Mouse (Mus musculus) lung, postnatal 36 days (tissue): Measurements from ENCODE around the gene Clp1.
"Not testable (repeated sequence)": the region's sequence is repeated elsewhere in the genome, so short reads cannot be mapped to it uniquely, and the experiment has no call there.

ENCODE experiments used
- DNase-seq: peaks from one replicate; pipeline ENCODE4 v3.0.0; 2022; ENCODE audit warnings: mixed read lengths

Gene Clp1

GRCm38 (mm10) chr2:84738271-84738911 lies 11.2 kb upstream of the Clp1 start:
- peak; percentile 75 for DNase-seq

- DNase-seq = peak; percentile 22
These were observed 10.3 kb upstream of the Clp1 start for GRCm38 (mm10) chr2:84737451-84737925.

DNA sequence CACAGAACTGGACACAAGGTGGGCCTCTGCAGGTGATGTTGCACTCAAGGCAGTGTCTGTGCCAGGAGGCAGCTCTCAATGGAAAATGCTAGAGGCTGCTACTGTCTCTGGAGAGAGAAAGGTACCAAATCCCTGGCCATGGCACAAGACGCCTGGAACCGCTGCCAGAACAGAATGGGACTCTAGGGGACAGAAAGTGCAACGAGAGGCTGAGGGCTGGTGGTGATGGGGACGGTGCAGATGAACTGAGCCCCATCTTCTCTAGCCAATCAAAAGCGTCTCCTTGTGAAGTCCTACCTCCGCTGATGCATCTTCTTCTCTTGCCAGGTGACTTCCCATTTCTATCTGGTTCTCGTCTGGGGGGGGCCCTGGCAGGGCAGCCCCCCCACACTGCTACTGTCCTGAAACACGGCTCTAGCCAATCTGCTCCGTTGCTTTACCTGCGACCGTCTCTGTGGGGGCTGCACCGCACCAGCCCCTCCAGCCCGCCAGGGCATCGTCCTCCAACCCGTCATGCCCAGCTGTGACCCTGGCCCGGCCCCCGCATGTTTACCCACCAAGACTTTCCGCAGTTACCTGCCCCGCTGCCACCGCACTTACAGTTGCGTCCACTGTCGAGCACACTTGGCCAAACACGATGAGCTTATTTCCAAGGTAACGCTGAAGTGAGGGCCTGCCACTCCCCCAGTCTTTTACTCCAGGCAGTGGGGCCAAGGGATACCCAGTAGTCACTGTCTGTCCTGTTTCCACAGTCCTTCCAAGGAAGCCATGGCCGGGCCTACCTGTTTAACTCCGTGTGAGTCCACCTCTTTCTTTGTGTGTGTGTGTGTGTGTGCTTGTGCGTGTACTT lies 9.4 kb upstream of the Clp1 start:
- no peak for DNase-seq

DNA sequence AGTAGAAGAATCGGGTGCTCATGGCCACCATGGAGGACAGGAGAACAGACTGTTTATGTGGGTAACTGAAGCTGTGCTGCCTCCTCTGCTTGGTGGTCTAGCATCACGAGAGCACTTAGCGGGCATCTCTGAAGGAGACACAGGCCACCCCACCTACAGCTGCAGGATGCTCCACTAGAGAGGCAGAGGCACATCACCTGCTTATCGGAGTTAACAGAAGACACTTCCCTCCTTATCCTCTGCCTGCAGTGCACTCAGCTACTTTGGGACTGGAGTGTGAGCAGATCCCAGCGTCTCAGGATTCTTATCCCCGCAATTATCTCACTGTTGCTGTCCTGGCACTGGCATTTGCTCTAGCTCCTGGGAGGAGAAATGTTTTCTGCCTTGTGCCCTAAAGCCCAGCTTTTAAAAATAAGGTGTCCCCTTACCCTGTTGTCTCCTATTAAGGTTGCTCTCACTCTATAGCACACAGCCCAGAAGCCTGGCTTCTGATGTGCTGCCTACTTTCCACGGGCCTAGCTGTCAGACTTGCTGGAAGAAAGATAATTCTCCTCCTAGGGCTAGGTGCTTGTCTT lies 8.3 kb upstream of the Clp1 start:
- no peak for DNase-seq

DNA sequence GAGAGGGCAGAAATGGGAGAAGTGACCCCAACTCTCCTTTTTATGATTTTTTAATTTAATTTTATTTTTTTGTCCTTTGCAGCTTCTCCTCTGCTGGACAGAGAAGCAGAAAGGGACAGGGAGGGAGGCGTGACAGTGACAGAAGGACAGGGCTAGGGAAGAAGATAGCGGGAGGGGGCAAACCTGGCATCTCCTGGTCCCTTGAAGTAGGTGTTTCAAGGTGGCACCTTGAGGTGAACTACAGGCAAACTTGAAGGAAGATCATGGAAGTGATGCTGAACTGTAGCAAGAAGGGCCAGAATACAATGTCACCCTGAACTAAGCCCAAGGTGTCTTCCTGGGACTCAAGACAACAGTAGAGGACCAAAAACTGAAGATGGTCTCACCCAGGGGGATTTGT lies 7.8 kb upstream of the Clp1 start:
- no peak for DNase-seq

DNA sequence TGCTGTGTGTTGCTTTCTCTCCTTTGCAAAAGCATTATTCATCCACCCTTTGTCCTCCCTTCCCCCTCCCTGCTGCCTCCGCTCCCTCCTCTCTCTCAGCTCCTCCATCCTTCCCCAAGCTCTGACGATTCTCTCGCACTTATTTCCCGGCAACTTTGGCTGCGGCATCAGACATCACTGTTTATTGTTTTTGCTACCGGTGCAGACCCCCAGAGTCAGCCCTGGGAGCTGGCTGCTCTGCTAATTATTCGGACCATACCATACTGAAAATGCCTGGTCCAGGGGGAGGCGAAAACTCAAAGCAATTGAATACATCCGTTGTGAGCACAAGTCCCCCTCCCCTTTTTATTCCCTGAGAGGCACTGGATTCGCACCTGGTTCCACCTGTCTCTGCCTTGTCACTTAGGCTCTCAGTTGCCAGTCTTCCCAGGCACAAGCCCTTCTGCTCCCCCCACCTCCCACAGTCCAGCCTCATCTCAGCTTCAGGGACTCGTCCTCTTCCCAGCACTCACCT lies 7.3 kb upstream of the Clp1 start:
- no peak for DNase-seq

- peak; percentile 50 for DNase-seq
These were observed 6.6 kb upstream of the Clp1 start, which contains the start of gene Ypel4 for GRCm38 (mm10) chr2:84733579-84734300. TSS of gene Ypel4 (plus strand) at chr2:84734058.

- DNase-seq = no peak
These were observed 5.2 kb upstream of the Clp1 start for GRCm38 (mm10) chr2:84732394-84732793.

GRCm38 (mm10) chr2:84731206-84731605 lies 4.1 kb upstream of the Clp1 start:
- DNase-seq = no peak

DNA sequence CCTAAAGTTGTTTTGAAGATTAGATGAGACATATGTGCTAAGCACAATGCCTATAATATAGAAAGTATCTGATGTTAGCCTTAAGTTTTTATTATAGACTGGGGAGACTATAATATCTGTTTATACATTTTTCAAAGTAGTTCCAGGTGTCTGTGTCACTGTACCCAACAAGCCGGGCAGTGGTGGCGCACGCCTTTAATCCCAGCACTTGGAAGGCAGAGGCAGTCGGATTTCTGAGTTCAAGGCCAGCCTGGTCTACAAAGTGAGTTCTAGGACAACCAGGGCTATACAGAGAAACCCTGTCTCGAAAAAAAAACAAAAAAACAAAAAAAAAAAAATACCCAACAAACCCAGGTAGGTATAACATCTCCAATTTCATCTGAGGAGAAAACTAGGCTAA lies 1.0 kb upstream of the Clp1 start:
- DNase-seq = not testable (repeated sequence)

DNA sequence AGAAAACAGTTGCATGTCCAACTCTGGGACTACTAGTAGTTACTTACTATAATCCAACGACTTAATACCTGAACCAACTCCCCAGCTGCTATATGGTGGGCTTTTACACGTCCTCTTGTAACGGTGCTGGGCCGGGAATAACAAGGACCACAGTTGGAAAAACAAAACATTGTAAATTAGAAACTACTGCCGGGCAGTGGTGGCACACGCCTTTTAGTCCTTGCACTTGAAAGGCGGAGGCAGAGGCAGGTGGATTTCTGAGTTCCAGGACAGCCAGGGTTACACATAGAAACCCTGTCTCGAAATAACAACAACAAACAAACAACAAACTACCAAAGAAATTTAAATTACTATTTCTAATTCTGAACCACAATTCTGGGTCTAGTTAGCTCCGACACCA lies 434 bp downstream of the Clp1 start:
- no peak for DNase-seq

- DNase-seq = no peak
These were observed 1.4 kb downstream of the Clp1 start for GRCm38 (mm10) chr2:84725770-84726169.

DNA sequence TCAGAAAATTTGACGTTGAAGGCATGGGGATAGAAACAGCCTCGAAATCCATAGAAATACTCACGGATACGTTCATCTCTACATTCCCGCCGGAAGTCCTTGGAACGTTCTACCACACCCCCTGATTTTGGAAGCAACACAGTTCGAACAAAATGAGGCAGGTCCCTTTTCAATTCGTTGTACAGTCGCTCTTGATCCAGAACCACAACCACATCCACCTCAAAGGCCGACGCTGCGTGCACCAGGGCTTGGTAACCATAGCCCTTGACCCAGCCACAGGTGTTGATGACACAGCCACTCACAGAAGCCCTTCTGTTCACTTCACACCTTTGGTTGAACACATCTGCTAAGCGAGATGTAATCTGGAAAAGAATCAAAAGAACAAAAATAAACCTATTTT lies 3.3 kb downstream of the Clp1 start:
- DNase-seq = no peak

DNA sequence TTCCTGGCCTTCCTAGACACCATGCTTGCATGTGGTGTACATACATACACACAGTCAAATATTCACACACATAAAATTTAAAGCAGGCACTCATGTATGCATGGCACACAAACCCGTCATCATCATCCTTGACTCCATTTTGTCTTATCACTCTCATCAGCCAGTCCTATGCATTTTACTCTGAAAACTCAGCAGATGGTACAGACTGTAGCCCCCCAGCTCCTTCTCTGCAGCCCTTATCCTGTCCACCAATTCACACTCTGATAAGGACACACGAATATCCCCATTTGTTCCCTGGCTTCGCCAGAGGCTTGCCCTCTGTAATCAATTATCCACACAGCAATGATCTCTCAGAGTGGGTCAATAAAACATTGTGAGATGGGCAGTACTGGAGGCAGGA lies 6.0 kb downstream of the Clp1 start:
- DNase-seq = no peak

DNA sequence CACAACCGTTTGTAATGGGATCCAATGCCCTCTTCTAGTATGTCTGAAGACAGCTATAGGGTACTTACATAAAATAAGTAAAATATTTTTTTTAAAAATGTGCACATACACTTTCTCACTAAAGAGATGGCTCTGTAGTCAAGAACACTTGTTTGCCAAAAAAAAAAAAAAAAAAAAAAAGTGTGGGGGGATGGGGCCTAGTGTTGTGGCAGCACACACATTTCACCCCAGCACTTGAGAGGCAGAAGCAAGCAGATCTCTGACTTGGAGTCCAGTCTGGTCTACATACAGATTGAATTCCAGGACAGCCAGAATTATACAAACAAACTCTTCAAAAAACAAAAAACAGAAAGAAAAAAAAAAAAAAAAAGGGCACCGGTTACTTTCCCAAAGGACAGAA lies 6.4 kb downstream of the Clp1 start:
- no peak for DNase-seq

DNA sequence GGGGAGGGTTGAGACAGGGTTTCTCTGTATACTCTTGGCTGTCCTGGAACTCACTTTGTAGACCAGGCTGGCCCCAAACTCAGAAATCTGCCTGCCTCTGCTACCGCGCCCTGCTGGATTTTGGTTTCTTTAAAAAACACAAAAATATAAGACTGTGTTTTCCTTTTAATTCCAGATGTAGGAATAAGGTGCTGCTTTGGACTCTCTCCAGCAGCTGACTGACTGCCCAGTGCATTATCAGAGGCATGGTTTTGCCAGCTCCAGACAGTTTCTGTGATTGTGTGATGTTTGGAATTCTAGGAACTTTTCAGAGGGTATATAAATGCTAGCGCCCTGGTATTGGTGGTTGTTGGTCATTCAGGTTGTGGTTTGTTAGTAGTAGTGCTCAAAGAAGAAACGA lies 9.8 kb downstream of the Clp1 start:
- DNase-seq = no peak

DNA sequence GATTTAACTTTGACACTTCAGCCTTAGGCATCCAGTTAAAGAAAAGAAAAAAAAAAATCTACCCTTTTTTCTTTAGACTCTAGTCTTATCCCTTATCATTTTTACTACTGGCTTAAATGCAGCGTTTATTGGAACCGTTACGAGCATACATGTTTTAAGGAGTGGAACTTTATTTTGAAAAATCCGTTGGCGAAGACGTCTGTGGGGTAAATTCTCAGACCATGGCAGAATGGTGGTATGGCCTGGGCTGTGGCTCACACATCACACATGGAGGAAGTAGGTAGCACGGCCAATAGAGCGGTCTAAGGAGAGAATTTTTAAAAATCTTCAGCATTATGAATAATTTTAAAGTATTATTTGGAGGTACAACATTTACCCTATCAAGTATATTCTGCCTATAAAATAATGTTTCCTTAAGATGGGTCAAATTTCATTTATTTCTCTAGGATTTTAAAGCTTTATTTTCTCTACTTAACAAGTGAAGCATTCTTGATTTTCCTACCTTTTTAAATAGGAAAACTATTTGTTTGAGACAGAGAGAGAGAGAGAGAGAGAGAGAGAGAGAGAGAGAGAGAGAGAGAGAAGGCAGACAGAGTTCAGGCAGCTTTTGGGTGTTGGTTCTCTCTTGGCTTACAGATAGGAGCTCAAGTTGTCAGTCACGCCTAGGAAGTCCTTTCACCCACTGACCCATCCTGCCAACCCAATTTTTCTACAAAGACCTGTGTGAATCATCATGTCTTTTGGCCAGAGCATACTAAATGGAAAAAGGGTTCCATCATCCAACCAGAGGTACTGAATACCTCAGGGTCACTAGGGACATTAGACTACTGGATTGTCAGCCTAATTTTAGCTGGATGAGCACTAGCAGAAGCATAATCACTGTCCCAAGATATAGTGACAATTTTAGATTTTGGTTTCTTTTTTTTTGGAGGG lies 10.5 kb downstream of the Clp1 start:
- no peak for DNase-seq

GRCm38 (mm10) chr2:84715562-84716361 lies 11.4 kb downstream of the Clp1 start:
- DNase-seq = peak; percentile 95

GRCm38 (mm10) chr2:84714811-84715561 lies 12.2 kb downstream of the Clp1 start, which contains the start of gene Zdhhc5:
TSS of gene Zdhhc5 (minus strand) at chr2:84715180.
- DNase-seq = peak; percentile 99

- DNase-seq = no peak
These were observed 12.7 kb downstream of the Clp1 start for GRCm38 (mm10) chr2:84714422-84714810.
